Mouse (Mus musculus): ENCODE measurements around the gene Kmt5b. TPM values are rescaled to one million over a fixed set of nuclear protein-coding genes. Genes with fewer than 3 reads are reported as not detected.
A peak's percentile ranks its signal among the peaks of the same experiment; 100 is the strongest.

The Kmt5b gene
- polyA plus RNA-seq, 1 experiment = 5.6 TPM

GRCm38 (mm10) chr19:3757861-3758260 is 9.4 kb upstream of the Kmt5b start:
- Histone ChIP-seq H3K27me3 (ENCODE audit: control insufficient read depth, insufficient read depth, insufficient read length) (no peaks in the 10 kb centered on the region), H3K36me3 (ENCODE audit: control insufficient read depth, insufficient read depth) (no peaks in the 10 kb centered on the region), H3K79me2 (ENCODE audit: control insufficient read depth, insufficient read depth) (no peaks in the 10 kb centered on the region), H3K4me3 (ENCODE audit: insufficient read depth, poor library complexity, severe bottlenecking) (no peak overlapping the region), H3ac (ENCODE audit: control insufficient read depth, insufficient read length, low read depth) (no peak overlapping the region), H3K79me3 (ENCODE audit: low read depth) (no peaks in the 10 kb centered on the region)
- TF ChIP-seq MYOD1 (IDR thresholded peaks at IDR 0.05; ENCODE audit: control insufficient read depth, insufficient read length, low read depth) (no peak), CEBPB (IDR thresholded peaks at IDR 0.05; ENCODE audit: low read depth) (no peak), CTCF (IDR thresholded peaks at IDR 0.05; ENCODE audit: control insufficient read depth, insufficient read depth, insufficient read length) (no peak), USF1 (IDR thresholded peaks at IDR 0.05; ENCODE audit: low read depth) (no peak), FOSL1 (IDR thresholded peaks at IDR 0.05; ENCODE audit: insufficient read depth, low read length, poor library complexity, severe bottlenecking) (no peak), MAX (IDR thresholded peaks at IDR 0.05) (no peak), MYOG (IDR thresholded peaks at IDR 0.05; ENCODE audit: control insufficient read depth, extremely low read depth, insufficient read length) (no peak)

- H3K27me3 ChIP-seq (ENCODE audit: control insufficient read depth, insufficient read depth, insufficient read length) = no peaks in the 10 kb centered on the region
Observed at GRCm38 (mm10) chr19:3765221-3765820, 1.9 kb upstream of the Kmt5b start.

GRCm38 (mm10) chr19:3766378-3766777 is 843 bp upstream of the Kmt5b start:
- H3K79me2 ChIP-seq (ENCODE audit: control insufficient read depth, insufficient read depth) = peaks cover 26% of the 10 kb centered on the region
- H3K79me3 ChIP-seq (ENCODE audit: low read depth) = peaks cover 24% of the 10 kb centered on the region
- H3K27me3 ChIP-seq (ENCODE audit: control insufficient read depth, insufficient read depth, insufficient read length) = no peaks in the 10 kb centered on the region
- TF ChIP-seq CTCF (IDR thresholded peaks at IDR 0.05; ENCODE audit: control insufficient read depth, insufficient read depth, insufficient read length) (no peak), USF1 (IDR thresholded peaks at IDR 0.05; ENCODE audit: low read depth) (no peak), MYOG (IDR thresholded peaks at IDR 0.05; ENCODE audit: control insufficient read depth, extremely low read depth, insufficient read length) (no peak), MYOD1 (IDR thresholded peaks at IDR 0.05; ENCODE audit: control insufficient read depth, insufficient read length, low read depth) (no peak), CEBPB (IDR thresholded peaks at IDR 0.05; ENCODE audit: low read depth) (no peak), MAX (IDR thresholded peaks at IDR 0.05) (no peak), FOSL1 (IDR thresholded peaks at IDR 0.05; ENCODE audit: insufficient read depth, low read length, poor library complexity, severe bottlenecking) (no peak)
- no peak overlapping the region for H3ac ChIP-seq (ENCODE audit: control insufficient read depth, insufficient read length, low read depth)
- no peak overlapping the region for H3K4me3 ChIP-seq (ENCODE audit: insufficient read depth, poor library complexity, severe bottlenecking)
- peaks cover 10% of the 10 kb centered on the region for H3K36me3 ChIP-seq (ENCODE audit: control insufficient read depth, insufficient read depth)

More at GRCm38 (mm10) chr19:3765221-3765820, 1.9 kb upstream of the Kmt5b start:
- H3K36me3 ChIP-seq (ENCODE audit: control insufficient read depth, insufficient read depth) = peaks cover 7% of the 10 kb centered on the region
- H3ac ChIP-seq (ENCODE audit: control insufficient read depth, insufficient read length, low read depth) = no peak overlapping the region
- H3K79me3 ChIP-seq (ENCODE audit: low read depth) = peaks cover 15% of the 10 kb centered on the region
- H3K4me3 ChIP-seq (ENCODE audit: insufficient read depth, poor library complexity, severe bottlenecking) = no peak overlapping the region
- TF ChIP-seq USF1 (IDR thresholded peaks at IDR 0.05; ENCODE audit: low read depth) (no peak), FOSL1 (IDR thresholded peaks at IDR 0.05; ENCODE audit: insufficient read depth, low read length, poor library complexity, severe bottlenecking) (no peak), MAX (IDR thresholded peaks at IDR 0.05) (no peak), CTCF (IDR thresholded peaks at IDR 0.05; ENCODE audit: control insufficient read depth, insufficient read depth, insufficient read length) (no peak), CEBPB (IDR thresholded peaks at IDR 0.05; ENCODE audit: low read depth) (no peak), MYOD1 (IDR thresholded peaks at IDR 0.05; ENCODE audit: control insufficient read depth, insufficient read length, low read depth) (no peak), MYOG (IDR thresholded peaks at IDR 0.05; ENCODE audit: control insufficient read depth, extremely low read depth, insufficient read length) (no peak)
- H3K79me2 ChIP-seq (ENCODE audit: control insufficient read depth, insufficient read depth) = peaks cover 16% of the 10 kb centered on the region

- Histone ChIP-seq H3K4me3 (ENCODE audit: insufficient read depth, poor library complexity, severe bottlenecking) (peak overlapping the region; percentile 69), H3K27me3 (ENCODE audit: control insufficient read depth, insufficient read depth, insufficient read length) (no peaks in the 10 kb centered on the region), H3K79me2 (ENCODE audit: control insufficient read depth, insufficient read depth) (peaks cover 43% of the 10 kb centered on the region), H3K36me3 (ENCODE audit: control insufficient read depth, insufficient read depth) (peaks cover 10% of the 10 kb centered on the region), H3K79me3 (ENCODE audit: low read depth) (peaks cover 36% of the 10 kb centered on the region), H3ac (ENCODE audit: control insufficient read depth, insufficient read length, low read depth) (peak overlapping the region; percentile 93)
- TF ChIP-seq CEBPB (IDR thresholded peaks at IDR 0.05; ENCODE audit: low read depth) (no peak), CTCF (IDR thresholded peaks at IDR 0.05; ENCODE audit: control insufficient read depth, insufficient read depth, insufficient read length) (no peak), MAX (IDR thresholded peaks at IDR 0.05) (peak; percentile 10), FOSL1 (IDR thresholded peaks at IDR 0.05; ENCODE audit: insufficient read depth, low read length, poor library complexity, severe bottlenecking) (no peak), USF1 (IDR thresholded peaks at IDR 0.05; ENCODE audit: low read depth) (no peak), MYOD1 (IDR thresholded peaks at IDR 0.05; ENCODE audit: control insufficient read depth, insufficient read length, low read depth) (no peak)
Observed at GRCm38 (mm10) chr19:3767781-3768696, 818 bp downstream of the Kmt5b start.

- Histone ChIP-seq H3K79me2 (ENCODE audit: control insufficient read depth, insufficient read depth) (peaks cover 51% of the 10 kb centered on the region), H3ac (ENCODE audit: control insufficient read depth, insufficient read length, low read depth) (peak overlapping the region; percentile 75), H3K4me3 (ENCODE audit: insufficient read depth, poor library complexity, severe bottlenecking) (peak overlapping the region; percentile 69), H3K79me3 (ENCODE audit: low read depth) (peaks cover 44% of the 10 kb centered on the region), H3K27me3 (ENCODE audit: control insufficient read depth, insufficient read depth, insufficient read length) (no peaks in the 10 kb centered on the region), H3K36me3 (ENCODE audit: control insufficient read depth, insufficient read depth) (peaks cover 12% of the 10 kb centered on the region)
- TF ChIP-seq USF1 (IDR thresholded peaks at IDR 0.05; ENCODE audit: low read depth) (no peak), CEBPB (IDR thresholded peaks at IDR 0.05; ENCODE audit: low read depth) (no peak), MYOD1 (IDR thresholded peaks at IDR 0.05; ENCODE audit: control insufficient read depth, insufficient read length, low read depth) (no peak), CTCF (IDR thresholded peaks at IDR 0.05; ENCODE audit: control insufficient read depth, insufficient read depth, insufficient read length) (peak; percentile 87), MYOG (IDR thresholded peaks at IDR 0.05; ENCODE audit: control insufficient read depth, extremely low read depth, insufficient read length) (no peak), MAX (IDR thresholded peaks at IDR 0.05) (peak; percentile 70), FOSL1 (IDR thresholded peaks at IDR 0.05; ENCODE audit: insufficient read depth, low read length, poor library complexity, severe bottlenecking) (no peak)
Observed at GRCm38 (mm10) chr19:3768697-3769383, 1.6 kb downstream of the Kmt5b start.
